Mouse (Mus musculus): ENCODE measurements around the gene Zfp977. TPM values are rescaled to one million over a fixed set of nuclear protein-coding genes. Genes with fewer than 3 reads are reported as not detected.

The Zfp977 gene
- total and polyA plus RNA-seq, 3 experiments: not detected

DNA sequence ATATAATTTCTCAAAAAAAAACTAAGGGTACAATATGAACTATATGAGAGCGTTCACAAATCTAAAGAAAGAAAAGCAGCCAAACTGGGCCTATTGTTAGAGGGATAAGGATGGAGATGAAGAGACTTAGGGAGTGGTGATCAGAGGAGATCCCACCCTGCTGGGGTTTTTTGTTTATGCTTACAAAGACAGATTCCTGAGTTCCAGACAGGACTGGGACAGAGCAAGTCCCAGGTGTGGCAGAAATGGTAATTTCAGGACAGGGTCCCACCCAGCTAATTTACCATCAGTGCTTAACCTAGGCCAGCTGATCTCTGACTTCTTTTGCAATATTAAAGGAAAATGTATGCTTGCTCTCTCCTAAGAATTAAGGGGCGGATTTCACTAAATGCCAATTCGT is 40.6 kb downstream of the Zfp977 start:
- Histone ChIP-seq H3K36me3 (ENCODE audit: control insufficient read depth in 1 of 2, insufficient read depth in 2 of 2, low read length in 2 of 2) (no peaks in the 10 kb centered on the region), H3K4me1 (ENCODE audit: control insufficient read depth in 1 of 2, insufficient read depth in 2 of 2, low read length in 2 of 2) (no peaks in the 10 kb centered on the region), H3K27me3 (ENCODE audit: control insufficient read depth in 1 of 2, insufficient read depth in 2 of 2, low read length in 2 of 2) (no peaks in the 10 kb centered on the region), H3K27ac (ENCODE audit: control insufficient read depth, low read depth, low read length) (no peak overlapping the region), H3K4me3 (ENCODE audit: control insufficient read depth in 1 of 2, insufficient read depth in 1 of 2, low read depth in 2 of 2, low read length in 2 of 2) (no peak overlapping the region), H3K9me3 (replicated peaks; ENCODE audit: insufficient read depth, low read length) (no peaks in the 10 kb centered on the region), H3K79me2 (ENCODE audit: control insufficient read depth, insufficient read depth, low read length, poor library complexity) (no peaks in the 10 kb centered on the region), H3K9ac (ENCODE audit: control insufficient read depth, low read depth, low read length, poor library complexity, severe bottlenecking) (no peak overlapping the region)
- no peak for DNase-seq (ENCODE audit: low read depth, low spot score)
- no peak for TF ChIP-seq GABPA (IDR thresholded peaks at IDR 0.05; ENCODE audit: low read depth, low read length)
- no peak for TF ChIP-seq RAD21 (IDR thresholded peaks at IDR 0.05; ENCODE audit: low read depth, low read length)
- no peak for TF ChIP-seq USF1 (IDR thresholded peaks at IDR 0.05; ENCODE audit: low read depth, low read length)
- no peak for TF ChIP-seq POLR2A (IDR thresholded peaks at IDR 0.05; ENCODE audit: control insufficient read depth in 1 of 2, insufficient read depth in 1 of 2, low read depth in 1 of 2, low read length in 2 of 2, poor library complexity in 1 of 2)
- TF ChIP-seq GATA1 (IDR thresholded peaks at IDR 0.05; ENCODE audit: low read depth, low read length): no peak
- no peak for TF ChIP-seq JUND (IDR thresholded peaks at IDR 0.05; ENCODE audit: low read depth, low read length)
- no peak for TF ChIP-seq ELF1 (IDR thresholded peaks at IDR 0.05; ENCODE audit: low read depth, low read length)
- TF ChIP-seq HCFC1 (IDR thresholded peaks at IDR 0.05; ENCODE audit: low read depth, low read length): no peak
- no peak for TF ChIP-seq MYB (IDR thresholded peaks at IDR 0.05; ENCODE audit: low read depth, low read length)
- TF ChIP-seq POLR2AphosphoS2 (IDR thresholded peaks at IDR 0.05; ENCODE audit: low read length): no peak
- TF ChIP-seq E2F4 (IDR thresholded peaks at IDR 0.05; ENCODE audit: borderline replicate concordance, low read depth, low read length): no peak
- TF ChIP-seq MYC (IDR thresholded peaks at IDR 0.05; ENCODE audit: low read depth, low read length): no peak
- no peak for TF ChIP-seq ZC3H11A (IDR thresholded peaks at IDR 0.05; ENCODE audit: low read depth, low read length)
- TF ChIP-seq TCF12 (IDR thresholded peaks at IDR 0.05; ENCODE audit: low read depth, low read length): no peak
- no peak for TF ChIP-seq ZMIZ1 (IDR thresholded peaks at IDR 0.05; ENCODE audit: low read depth, low read length)
- no peak for TF ChIP-seq UBTF (IDR thresholded peaks at IDR 0.05; ENCODE audit: borderline replicate concordance, insufficient read depth, low read depth, low read length)
- no peak for TF ChIP-seq CTCF (IDR thresholded peaks at IDR 0.05 in 2 of 3, conservative IDR thresholded peaks at IDR 0.05 in 1 of 3; ENCODE audit: control insufficient read depth in 1 of 3, insufficient read depth in 1 of 3, low read depth in 2 of 3, low read length in 3 of 3, poor library complexity in 1 of 3, severe bottlenecking in 1 of 3)

Other genes with a start within 250 kb of the Zfp977 start
- not detected in 2 replicates for gene 4933421I07Rik, start 144.4 kb downstream of the Zfp977 start, total RNA-seq (2012; rRNA removed)
- gene 4933421I07Rik, start 144.4 kb downstream of the Zfp977 start, polyA plus RNA-seq (2012; ENCODE audit: insufficient read depth in 1 of 2, insufficient read length in 2 of 2, low read depth in 1 of 2, low replicate concordance in 2 of 2, missing spikeins in 1 of 2): not detected
- 8.5 and 9.7 TPM in 2 replicates for gene Zfp141, start 86.8 kb downstream of the Zfp977 start, total RNA-seq (2012; rRNA removed)
- 10 to 100 TPM in 1 of 2 experiments, not detected in 1; 13.2 TPM for gene Zfp141, start 86.8 kb downstream of the Zfp977 start, polyA plus RNA-seq (2012; ENCODE audit: insufficient read depth in 1 of 2, insufficient read length in 2 of 2, low read depth in 1 of 2, low replicate concordance in 2 of 2, missing spikeins in 1 of 2)
- gene Gm21028, start 14.0 kb downstream of the Zfp977 start, total RNA-seq (2012; rRNA removed): not detected in 2 replicates
- not detected for gene Gm21028, start 14.0 kb downstream of the Zfp977 start, polyA plus RNA-seq (2012; ENCODE audit: insufficient read depth in 1 of 2, insufficient read length in 2 of 2, low read depth in 1 of 2, low replicate concordance in 2 of 2, missing spikeins in 1 of 2)
- gene Zfp976, start 50.0 kb upstream of the Zfp977 start, total RNA-seq (2012; rRNA removed): not detected in 2 replicates
- gene Zfp976, start 50.0 kb upstream of the Zfp977 start, polyA plus RNA-seq (2012; ENCODE audit: insufficient read depth in 1 of 2, insufficient read length in 2 of 2, low read depth in 1 of 2, low replicate concordance in 2 of 2, missing spikeins in 1 of 2): not detected
- gene Zfp975, start 100.2 kb upstream of the Zfp977 start, total RNA-seq (2012; rRNA removed): not detected in 2 replicates
- gene Zfp975, start 100.2 kb upstream of the Zfp977 start, polyA plus RNA-seq (2012; ENCODE audit: insufficient read depth in 1 of 2, insufficient read length in 2 of 2, low read depth in 1 of 2, low replicate concordance in 2 of 2, missing spikeins in 1 of 2): not detected
- not detected in 2 replicates for gene Gm17067, start 134.5 kb upstream of the Zfp977 start, total RNA-seq (2012; rRNA removed)
- gene Gm17067, start 134.5 kb upstream of the Zfp977 start, polyA plus RNA-seq (2012; ENCODE audit: insufficient read depth in 1 of 2, insufficient read length in 2 of 2, low read depth in 1 of 2, low replicate concordance in 2 of 2, missing spikeins in 1 of 2): not detected
- not detected in 2 replicates for gene Vmn2r62, start 201.0 kb upstream of the Zfp977 start, total RNA-seq (2012; rRNA removed)
- gene Vmn2r62, start 201.0 kb upstream of the Zfp977 start, polyA plus RNA-seq (2012; ENCODE audit: insufficient read depth in 1 of 2, insufficient read length in 2 of 2, low read depth in 1 of 2, low replicate concordance in 2 of 2, missing spikeins in 1 of 2): not detected

All from MEL (cell line).